Mouse (Mus musculus) liver, embryonic 11.5 days (tissue): ENCODE measurements around the gene Gnptg. TPM values are rescaled to one million over a fixed set of nuclear protein-coding genes. Genes with fewer than 3 reads are reported as not detected.

Source experiments
- ATAC-seq: fragments of 200-750 bp; cut with Nextera tagmentation; replicated peaks from 2 replicates; pipeline ENCODE4 v1.8.0; 2017; ENCODE audit warnings: moderate number of reproducible peaks, mild to moderate bottlenecking, moderate TSS enrichment, moderate library complexity; ENCODE audit not compliant: low FRiP score
- DNase-seq: peaks from one replicate; pipeline ENCODE4 v3.0.0-alpha.2; 2017; ENCODE audit warnings: low spot score
- H3K27ac ChIP-seq: fragments of 300-500 bp; sonication (generic); 2 replicates; pipeline ENCODE4 v1.5.1; 2014; ENCODE audit warnings: mild to moderate bottlenecking, low read depth, low read length, control low read depth
- H3K27me3 ChIP-seq: fragments of 300-500 bp; sonication (generic); replicated peaks from 2 replicates; pipeline ENCODE4 v1.6.1; 2014; ENCODE audit warnings: low read length, mixed read lengths; ENCODE audit not compliant: control insufficient read depth, insufficient read depth
- H3K36me3 ChIP-seq: fragments of 300-500 bp; sonication (generic); 2 replicates; pipeline ENCODE4 v1.6.1; 2014; ENCODE audit warnings: mild to moderate bottlenecking, low read length, moderate library complexity, mixed read lengths; ENCODE audit not compliant: control insufficient read depth, insufficient read depth
- H3K4me1 ChIP-seq: fragments of 300-500 bp; sonication (generic); replicated peaks from 2 replicates; pipeline ENCODE4 v1.6.1; 2014; ENCODE audit warnings: low read length, mixed read lengths; ENCODE audit not compliant: control insufficient read depth, insufficient read depth
- H3K4me2 ChIP-seq: fragments of 300-500 bp; sonication (generic); 2 replicates; pipeline ENCODE4 v1.6.1; 2014; ENCODE audit warnings: mild to moderate bottlenecking, control low read depth, moderate library complexity
- H3K4me3 ChIP-seq: fragments of 300-500 bp; sonication (generic); 2 replicates; pipeline ENCODE4 v1.5.1; 2014; ENCODE audit warnings: low read depth, low read length, control low read depth
- H3K9ac ChIP-seq: fragments of 300-500 bp; sonication (generic); 2 replicates; pipeline ENCODE4 v1.6.1; 2014; ENCODE audit warnings: low read depth, low read length, control low read depth
- H3K9me3 ChIP-seq: fragments of 300-500 bp; sonication (generic); 2 replicates; pipeline ENCODE4 v1.6.1; 2016; ENCODE audit warnings: low read length, inconsistent platforms, mixed read lengths; ENCODE audit not compliant: control insufficient read depth
- WGBS: fragments of 180-500 bp; shearing (Covaris S2); extraction: QIAGEN DNeasy Blood & Tissue Kit; methylation state at CpG from one replicate; pipeline ENCODE4 v1.1.7; 2014; 5-methylcytosine and 5-hydroxymethylcytosine counted together
- polyA plus RNA-seq: library from polyadenylated mRNA; unstranded; fragments of >200 nt; fragmentation: Nextera tagmentation; extraction: Ambion mirVana; gene quantifications from 2 replicates; pipeline ENCODE4 v1.2.1, GENCODE M21; 2014

Gnptg gene
- polyA plus RNA-seq = 29.0 and 30.8 TPM in 2 replicates

- Histone ChIP-seq H3K9ac (peak within 1 kb of the TSS; percentile 95), H3K4me2 (peak within 1 kb of the TSS; percentile 96), H3K27me3 (no peaks in the 10 kb centered on the region), H3K4me1 (peaks cover 10% of the 10 kb centered on the region), H3K27ac (peak within 1 kb of the TSS; percentile 73), H3K9me3 (no peaks in the 10 kb centered on the region), H3K36me3 (peaks cover 24% of the 10 kb centered on the region), H3K4me3 (peak within 1 kb of the TSS; percentile 99)
- under 1% methylated on average over 80 of the region's 80 CpGs for WGBS
- peak; percentile 88 for ATAC-seq
- DNase-seq = peak; percentile 86
Observed at GRCm38 (mm10) chr17:25239695-25240636, at the start of gene Gnptg, which contains the start of gene Tsr3. Gene Gnptg, minus strand, starts transcription at chr17:25240124. Gene Tsr3, plus strand, starts transcription at chr17:25240170.

GRCm38 (mm10) chr17:25288842-25289241 lies 48.9 kb upstream of the Gnptg start:
- H3K4me3 ChIP-seq = no peak overlapping the region
- no peaks in the 10 kb centered on the region for H3K9me3 ChIP-seq
- 19% methylated on average over 4 of the region's 4 CpGs for WGBS
- no peaks in the 10 kb centered on the region for H3K36me3 ChIP-seq
- H3K4me1 ChIP-seq = no peaks in the 10 kb centered on the region
- no peak overlapping the region for H3K4me2 ChIP-seq
- DNase-seq = no peak
- ATAC-seq = no peak
- H3K27me3 ChIP-seq = no peaks in the 10 kb centered on the region
- no peak overlapping the region for H3K9ac ChIP-seq
- no peak overlapping the region for H3K27ac ChIP-seq

- no peaks in the 10 kb centered on the region for H3K36me3 ChIP-seq
- no peak overlapping the region for H3K4me3 ChIP-seq
- H3K4me2 ChIP-seq = no peak overlapping the region
- DNase-seq = no peak
- no peaks in the 10 kb centered on the region for H3K9me3 ChIP-seq
- no peak overlapping the region for H3K27ac ChIP-seq
- no peaks in the 10 kb centered on the region; the same call in 1 of the 2 replicates for H3K4me1 ChIP-seq
- no peak overlapping the region for H3K9ac ChIP-seq
- WGBS = 29% methylated on average over 3 of the region's 3 CpGs
- H3K27me3 ChIP-seq = no peaks in the 10 kb centered on the region
- ATAC-seq = 0 out of 2 replicates have a peak, but pooled peaks have one; percentile 39
Observed at GRCm38 (mm10) chr17:25285033-25285432, 45.1 kb upstream of the Gnptg start.

GRCm38 (mm10) chr17:25282133-25282532 lies 42.2 kb upstream of the Gnptg start:
- ATAC-seq (peak; percentile 67), DNase-seq (no peak)
- H3K4me1 ChIP-seq = no peaks in the 10 kb centered on the region; the same call in 1 of the 2 replicates
- 27% methylated on average over 11 of the region's 11 CpGs for WGBS
- no peak overlapping the region for H3K27ac ChIP-seq
- H3K9ac ChIP-seq = no peak overlapping the region
- no peaks in the 10 kb centered on the region for H3K27me3 ChIP-seq
- H3K9me3 ChIP-seq = no peaks in the 10 kb centered on the region
- H3K4me3 ChIP-seq = no peak overlapping the region
- peak overlapping the region; percentile 48 for H3K4me2 ChIP-seq
- no peaks in the 10 kb centered on the region for H3K36me3 ChIP-seq

- H3K9me3 ChIP-seq = no peaks in the 10 kb centered on the region
- peaks cover 3% of the 10 kb centered on the region; the same call in 1 of the 2 replicates for H3K36me3 ChIP-seq
- no peaks in the 10 kb centered on the region for H3K27me3 ChIP-seq
- H3K4me1 ChIP-seq = peaks cover 22% of the 10 kb centered on the region
- no peak for DNase-seq
- no peak overlapping the region for H3K9ac ChIP-seq
- no peak overlapping the region for H3K27ac ChIP-seq
- H3K4me3 ChIP-seq = no peak overlapping the region
- 93% methylated on average over 3 of the region's 3 CpGs for WGBS
- no peak for ATAC-seq
- H3K4me2 ChIP-seq = no peak overlapping the region
Observed at GRCm38 (mm10) chr17:25275833-25276232, 35.9 kb upstream of the Gnptg start.

- WGBS = 78% methylated on average over 9 of the region's 9 CpGs
- ATAC-seq (no peak), DNase-seq (no peak)
- H3K4me3 ChIP-seq = peak within 1 kb of the TSS; percentile 78
- peak within 1 kb of the TSS; percentile 90 for H3K9ac ChIP-seq
- H3K27ac ChIP-seq = peak within 1 kb of the TSS; percentile 95
- H3K36me3 ChIP-seq = peaks cover 5% of the 10 kb centered on the region; the same call in 1 of the 2 replicates
- H3K4me2 ChIP-seq = peak within 1 kb of the TSS; percentile 99
- H3K9me3 ChIP-seq = no peaks in the 10 kb centered on the region
- peaks cover 30% of the 10 kb centered on the region for H3K4me1 ChIP-seq
- H3K27me3 ChIP-seq = no peaks in the 10 kb centered on the region
Observed at GRCm38 (mm10) chr17:25274571-25275346, 34.8 kb upstream of the Gnptg start, which contains the start of gene Ube2i. Gene Ube2i, minus strand, starts transcription at chr17:25274622.

- DNase-seq (peak; percentile 97), ATAC-seq (peak; percentile 84)
- no peaks in the 10 kb centered on the region for H3K27me3 ChIP-seq
- H3K4me2 ChIP-seq = peak overlapping the region; percentile 99
- WGBS = 2% methylated on average over 43 of the region's 45 CpGs
- peaks cover 13% of the 10 kb centered on the region for H3K36me3 ChIP-seq
- H3K4me3 ChIP-seq = peak overlapping the region; percentile 78
- H3K9me3 ChIP-seq = no peaks in the 10 kb centered on the region
- H3K27ac ChIP-seq = peak overlapping the region; percentile 95
- peak overlapping the region; percentile 90 for H3K9ac ChIP-seq
- peaks cover 30% of the 10 kb centered on the region for H3K4me1 ChIP-seq
Observed at GRCm38 (mm10) chr17:25273706-25274501, 34.0 kb upstream of the Gnptg start.
